Mouse (Mus musculus): ENCODE data around the gene Gm6583. TPM values are rescaled to one million over a fixed set of nuclear protein-coding genes. Genes with fewer than 3 reads are reported as not detected.
A peak's percentile ranks its signal among the peaks of the same experiment; 100 is the strongest.
"Not testable (repeated sequence)": the region's sequence is repeated elsewhere in the genome, so short reads cannot be mapped to it uniquely, and the experiment has no call there.

Gm6583 gene
- total RNA-seq, 2 experiments from 2014 or later: not detected

DNA sequence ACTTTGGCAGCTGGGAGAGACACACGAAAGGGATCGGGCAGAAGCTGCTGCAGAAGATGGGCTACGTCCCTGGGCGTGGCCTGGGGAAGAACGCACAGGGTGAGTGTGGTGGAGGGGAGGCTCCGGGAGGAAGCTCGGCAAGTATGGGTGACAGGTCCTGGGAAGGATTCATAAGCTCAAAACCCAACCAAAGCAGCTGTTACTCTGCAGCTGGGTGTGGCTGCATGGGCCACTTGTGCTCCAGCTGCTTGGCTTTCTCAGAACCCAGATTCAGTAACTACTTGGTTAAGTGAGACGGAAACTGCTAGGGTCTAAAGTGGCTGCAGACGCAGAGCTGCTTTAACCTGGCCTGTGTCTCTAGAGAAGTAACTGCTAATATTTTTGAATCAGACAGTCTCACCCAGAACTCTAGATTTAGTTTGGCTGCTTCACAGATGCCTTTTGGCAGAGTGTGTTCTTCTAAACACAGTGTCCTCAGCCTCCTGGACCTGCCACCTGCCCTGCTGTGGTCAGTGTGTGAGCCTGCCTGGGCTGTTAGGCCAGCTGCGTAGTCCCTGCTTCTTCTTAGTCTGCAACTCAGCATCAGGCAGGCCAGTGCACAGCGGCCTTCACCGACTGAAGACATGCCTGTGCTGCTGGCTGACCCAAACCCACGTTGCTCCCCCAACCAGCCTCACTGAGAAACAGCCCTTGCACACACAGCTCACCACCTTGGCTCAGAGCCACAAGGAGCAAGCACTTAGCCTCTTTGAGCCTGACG lies 25.8 kb downstream of the Gm6583 start:
- DNase-seq: no peak
- intact Hi-C loops (cut with DNase I; ENCODE audit: low total_unique reads): loop anchor here (10.0 kb wide), 1 partner anchor 95 kb away; no protein-coding TSS in a partner anchor

DNA sequence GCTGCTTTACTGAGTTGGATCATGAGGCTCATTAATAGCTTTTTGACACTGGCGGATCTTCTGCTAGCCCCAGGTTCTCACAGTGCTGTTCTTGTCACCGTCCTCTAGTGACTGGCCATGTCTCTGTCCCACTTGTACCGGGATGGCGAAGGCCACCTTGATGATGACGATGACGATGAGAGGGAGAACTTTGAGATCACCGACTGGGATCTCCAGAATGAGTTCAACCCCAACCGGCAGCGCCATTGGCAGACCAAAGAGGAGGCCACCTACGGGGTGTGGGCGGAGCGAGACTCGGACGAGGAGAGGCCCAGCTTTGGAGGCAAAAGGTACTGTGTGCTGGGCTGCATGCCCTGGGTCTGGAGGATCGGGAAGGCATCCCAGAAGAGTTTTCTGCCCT lies 28.0 kb downstream of the Gm6583 start:
- intact Hi-C loops (cut with DNase I; ENCODE audit: low total_unique reads): no loop called here

DNA sequence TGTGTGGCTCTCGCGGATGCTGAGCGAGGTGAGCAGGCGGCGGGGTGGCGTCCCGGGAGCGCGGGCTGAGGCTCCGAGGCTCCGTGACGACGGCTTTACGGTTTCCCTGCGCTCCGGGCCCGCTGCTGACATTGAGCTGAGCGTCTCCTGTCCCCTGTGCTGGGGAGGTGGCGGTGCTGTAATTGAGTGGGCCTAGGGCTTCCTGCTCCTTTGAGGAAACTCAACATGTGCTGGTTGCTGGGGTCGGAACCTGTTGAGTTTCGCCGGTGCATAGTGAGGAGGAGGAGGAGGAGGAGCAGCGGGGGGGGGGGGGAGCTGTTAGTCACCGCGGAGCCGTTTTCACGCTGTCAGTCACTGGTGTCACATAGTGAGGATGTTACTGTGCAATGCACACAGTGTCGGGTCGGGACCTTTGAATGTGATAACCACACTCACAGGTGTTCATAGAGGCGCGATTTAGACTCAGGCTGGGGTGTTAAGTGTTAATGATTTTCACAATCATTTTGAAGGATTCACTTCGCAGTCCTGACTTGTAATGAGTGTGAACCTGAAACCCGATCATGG lies 29.3 kb downstream of the Gm6583 start:
- intact Hi-C loops (cut with DNase I; ENCODE audit: low total_unique reads): no loop called here
- no peak for DNase-seq

More for the DNA sequence above, 28.0 kb downstream of the Gm6583 start:
- DNase-seq: no peak

DNA sequence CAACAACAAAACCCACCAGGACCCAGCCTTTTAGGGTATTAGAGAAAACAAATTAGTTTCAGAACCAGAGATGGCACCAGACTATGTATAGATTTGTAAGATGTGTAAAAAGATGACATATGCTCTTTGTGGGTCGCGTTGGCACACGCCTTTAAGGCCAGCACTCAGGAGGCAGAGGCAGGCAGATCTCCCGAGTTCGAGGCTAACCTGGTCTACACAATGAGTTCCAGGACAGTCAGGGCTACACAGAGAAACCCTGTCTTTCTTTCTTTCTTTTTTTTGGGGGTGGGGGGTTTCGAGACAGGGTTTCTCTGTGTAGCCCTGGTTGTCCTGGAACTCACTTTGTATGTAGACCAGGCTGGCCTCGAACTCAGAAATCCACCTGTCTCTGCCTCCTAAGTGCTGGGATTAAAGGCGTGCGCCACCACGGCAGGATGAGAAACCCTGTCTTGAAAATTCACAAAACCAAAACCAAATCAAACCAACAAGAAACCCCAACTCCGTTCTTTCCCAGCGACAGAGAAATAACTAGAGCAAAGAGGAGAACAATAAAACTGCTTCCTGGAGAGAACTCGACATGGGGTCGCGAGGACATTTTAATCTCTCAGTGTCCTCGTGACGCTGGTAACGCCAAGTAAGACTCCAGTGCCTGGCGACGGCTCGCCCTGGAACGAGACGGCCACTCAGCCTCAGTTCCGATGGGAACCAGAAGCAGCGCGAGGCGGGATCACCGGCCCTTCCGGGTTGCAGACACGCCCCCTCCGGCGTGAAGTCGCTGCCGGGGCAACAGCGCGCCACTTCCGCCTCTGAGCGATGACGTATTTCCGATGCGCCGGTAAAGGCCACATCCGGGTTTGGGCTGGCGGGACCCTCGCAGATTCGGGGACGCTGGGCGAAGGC lies 30.0 kb downstream of the Gm6583 start, which contains the start of gene Tfip11:
Gene Tfip11 (plus strand): TSS at position 813 of the 900 bp plus-strand sequence.
- DNase-seq: peak; percentile 96
- intact Hi-C loops (cut with DNase I; ENCODE audit: low total_unique reads): no loop called here

DNA sequence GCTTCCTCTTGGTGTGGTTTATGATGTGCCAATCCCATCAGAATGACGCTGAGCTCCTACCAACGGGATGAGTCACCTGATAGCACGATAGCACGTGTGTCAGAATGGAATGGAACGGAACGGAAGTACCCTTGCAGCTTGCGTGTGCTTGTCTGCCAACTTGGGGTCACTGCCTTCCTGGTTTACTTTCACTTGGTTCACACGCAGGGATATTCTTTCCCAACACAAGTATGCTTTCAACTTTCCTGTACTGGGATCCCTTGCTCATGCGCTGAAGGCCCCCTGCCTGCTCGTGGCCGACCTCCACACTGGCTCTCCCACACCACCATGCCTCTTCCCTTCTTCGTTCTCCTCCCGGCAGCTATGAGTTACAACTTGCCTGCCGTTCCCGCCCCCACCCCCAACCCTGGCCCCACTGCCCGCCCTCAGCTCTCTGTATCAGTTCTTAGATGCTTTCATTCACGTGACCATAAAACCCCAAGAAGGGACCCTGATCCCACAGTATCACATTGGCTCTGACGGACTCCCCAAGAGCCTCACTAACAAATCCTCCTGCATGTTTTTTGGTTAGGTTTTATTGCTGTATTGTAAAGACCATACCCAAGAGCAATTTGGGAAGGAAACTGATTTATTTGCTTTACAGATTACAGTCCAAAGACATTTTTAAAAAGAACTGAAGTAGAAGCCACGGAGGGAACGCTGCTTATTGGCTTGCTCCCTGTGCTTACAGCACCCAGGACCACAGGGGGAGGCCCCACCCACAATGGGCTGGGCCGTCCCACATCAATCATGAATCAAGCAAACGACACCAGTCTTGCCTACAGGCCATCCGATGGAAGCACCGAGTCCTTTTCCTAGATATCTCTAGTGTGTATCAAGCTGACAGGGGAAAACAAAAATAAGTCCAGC lies 30.9 kb downstream of the Gm6583 start:
- intact Hi-C loops (cut with DNase I; ENCODE audit: low total_unique reads): no loop called here
- peak; percentile 38 for DNase-seq

DNA sequence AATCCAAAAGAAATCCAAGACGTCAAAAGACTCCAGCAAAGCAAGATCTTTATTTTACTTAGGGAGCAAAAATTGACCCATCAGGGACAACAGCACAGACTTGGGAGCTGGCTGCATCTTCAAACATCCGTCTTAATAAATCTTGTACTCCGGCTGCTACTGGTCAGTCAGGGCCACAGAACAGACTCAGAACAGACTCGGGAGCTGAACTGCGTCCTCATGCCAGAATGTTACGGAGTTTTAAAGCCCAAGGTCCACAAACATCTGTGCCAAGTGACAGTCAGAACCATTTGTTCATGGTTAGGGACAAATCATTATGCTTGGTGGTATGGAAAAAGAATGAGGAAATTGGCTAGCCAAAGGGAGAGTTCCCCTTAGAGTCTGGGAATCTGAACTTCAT lies 32.6 kb downstream of the Gm6583 start:
- no peak for DNase-seq
- intact Hi-C loops (cut with DNase I; ENCODE audit: low total_unique reads): no loop called here

DNA sequence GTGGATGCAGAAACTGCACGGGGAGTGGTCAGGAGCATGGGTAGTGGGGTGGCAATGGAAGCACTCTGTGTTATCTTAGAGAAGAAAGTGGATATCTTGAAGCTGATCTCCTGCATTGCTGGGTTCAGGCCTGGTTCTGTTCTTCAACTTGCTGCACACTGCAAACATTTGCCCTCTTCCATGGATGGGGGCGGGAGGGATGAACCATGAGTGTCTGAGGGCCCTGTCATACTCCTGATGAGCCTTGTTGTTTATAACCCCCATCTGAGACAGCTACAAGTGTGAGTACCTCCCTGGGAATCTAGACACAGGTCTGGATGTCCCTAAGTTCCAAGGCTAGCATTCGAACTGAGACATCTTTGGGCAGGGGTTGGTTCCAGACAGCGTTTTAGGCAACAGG lies 34.5 kb downstream of the Gm6583 start:
- intact Hi-C loops (cut with DNase I; ENCODE audit: low total_unique reads): no loop called here
- no peak for DNase-seq

DNA sequence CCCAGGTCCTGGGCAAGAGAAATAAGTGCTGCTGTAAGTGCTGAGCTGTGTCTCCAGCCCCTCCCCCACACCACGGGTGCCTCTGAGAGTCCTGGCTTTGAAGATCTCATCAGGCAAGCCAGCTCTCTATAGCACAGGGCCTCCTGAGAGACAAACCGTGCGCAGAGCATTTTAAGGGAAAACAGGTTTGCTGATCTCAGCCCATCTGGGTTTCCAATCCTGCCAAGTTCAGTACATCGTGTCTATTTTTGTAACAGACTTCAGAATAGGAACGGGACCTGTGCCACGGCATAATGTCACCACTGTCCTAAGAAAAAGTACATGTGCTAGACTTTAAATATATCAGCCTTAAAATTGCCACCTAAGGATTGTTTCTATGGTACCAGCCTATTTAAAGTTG lies 34.9 kb downstream of the Gm6583 start:
- intact Hi-C loops (cut with DNase I; ENCODE audit: low total_unique reads): no loop called here
- no peak for DNase-seq

DNA sequence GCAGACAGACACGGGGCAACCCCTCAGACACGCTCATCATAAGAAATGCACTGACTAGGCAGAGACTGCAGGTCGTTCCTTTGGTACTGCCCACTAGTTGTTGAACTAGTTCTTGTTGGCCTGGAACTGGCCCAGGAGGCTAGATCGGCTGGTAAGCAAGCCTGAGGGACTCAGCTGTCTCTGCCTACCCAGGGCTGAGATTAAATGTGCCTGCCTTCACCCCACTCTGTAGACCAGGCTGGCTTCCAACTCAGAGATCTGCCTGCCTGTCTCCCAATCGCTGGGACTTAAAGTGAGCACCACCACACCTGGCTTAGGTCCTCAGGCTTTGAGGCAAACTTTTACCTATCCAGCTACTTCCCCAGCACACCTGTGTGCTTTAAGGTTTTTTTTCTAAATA lies 35.5 kb downstream of the Gm6583 start:
- intact Hi-C loops (cut with DNase I; ENCODE audit: low total_unique reads): no loop called here
- DNase-seq: no peak

DNA sequence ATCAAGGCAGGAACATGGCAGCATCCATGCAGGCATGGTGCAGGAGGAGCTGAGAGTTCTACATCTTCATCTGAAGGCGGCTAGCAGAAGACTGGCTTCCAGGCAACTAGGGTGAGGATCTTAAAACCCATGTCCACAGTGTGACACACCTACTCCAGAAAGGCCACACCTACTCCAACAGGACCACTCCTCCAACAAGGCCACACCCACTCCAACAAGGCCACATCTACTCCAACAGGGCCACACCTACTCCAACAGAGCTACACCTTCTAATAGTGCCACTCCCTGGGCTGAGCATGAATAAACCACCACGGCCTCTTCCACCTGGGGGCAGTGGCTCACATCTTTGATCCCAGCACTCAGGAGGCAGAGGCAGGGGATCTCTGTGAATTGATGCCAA lies 36.5 kb downstream of the Gm6583 start:
- DNase-seq; intact Hi-C loops (cut with DNase I; ENCODE audit: low total_unique reads): not testable (repeated sequence)

DNA sequence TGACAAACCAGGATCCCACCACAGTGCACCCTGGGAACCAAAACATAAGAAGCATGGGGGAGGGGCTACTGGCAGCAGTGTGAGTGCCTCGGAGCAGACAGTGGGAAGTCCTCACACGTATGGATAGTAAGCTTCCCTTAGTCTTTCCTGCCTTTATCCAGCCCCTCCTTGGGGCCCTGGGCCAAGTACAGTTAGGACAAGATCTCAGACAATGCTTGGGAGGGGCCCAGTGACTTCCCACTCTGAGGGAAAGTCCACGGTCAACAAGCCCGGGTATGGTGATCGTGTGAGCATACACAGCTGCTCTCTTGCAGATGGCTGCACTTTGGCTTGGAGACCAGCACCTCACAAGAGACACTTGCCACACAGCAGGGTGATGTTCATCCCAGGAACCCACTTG lies 38.5 kb downstream of the Gm6583 start:
- intact Hi-C loops (cut with DNase I; ENCODE audit: low total_unique reads): no loop called here
- no peak for DNase-seq

DNA sequence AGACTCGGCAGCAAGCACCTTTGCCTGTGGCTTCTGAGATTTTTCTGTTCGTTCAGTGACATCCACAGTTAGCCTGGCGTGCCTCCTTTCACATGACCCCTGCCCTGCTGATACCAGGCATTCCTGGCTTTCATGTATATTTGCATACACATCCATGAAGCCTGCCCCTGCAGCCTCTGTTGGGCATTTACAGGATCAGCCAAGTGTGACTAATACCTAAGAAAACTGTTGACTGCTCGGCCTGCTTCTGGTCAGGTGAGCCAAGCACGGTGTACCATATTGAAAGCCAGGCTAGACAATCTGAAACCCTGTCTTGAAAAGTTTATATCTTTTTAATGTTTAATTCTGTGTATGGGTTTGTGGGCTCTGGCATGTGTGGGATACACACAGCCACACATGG lies 39.4 kb downstream of the Gm6583 start:
- intact Hi-C loops (cut with DNase I; ENCODE audit: low total_unique reads): no loop called here
- no peak for DNase-seq

DNA sequence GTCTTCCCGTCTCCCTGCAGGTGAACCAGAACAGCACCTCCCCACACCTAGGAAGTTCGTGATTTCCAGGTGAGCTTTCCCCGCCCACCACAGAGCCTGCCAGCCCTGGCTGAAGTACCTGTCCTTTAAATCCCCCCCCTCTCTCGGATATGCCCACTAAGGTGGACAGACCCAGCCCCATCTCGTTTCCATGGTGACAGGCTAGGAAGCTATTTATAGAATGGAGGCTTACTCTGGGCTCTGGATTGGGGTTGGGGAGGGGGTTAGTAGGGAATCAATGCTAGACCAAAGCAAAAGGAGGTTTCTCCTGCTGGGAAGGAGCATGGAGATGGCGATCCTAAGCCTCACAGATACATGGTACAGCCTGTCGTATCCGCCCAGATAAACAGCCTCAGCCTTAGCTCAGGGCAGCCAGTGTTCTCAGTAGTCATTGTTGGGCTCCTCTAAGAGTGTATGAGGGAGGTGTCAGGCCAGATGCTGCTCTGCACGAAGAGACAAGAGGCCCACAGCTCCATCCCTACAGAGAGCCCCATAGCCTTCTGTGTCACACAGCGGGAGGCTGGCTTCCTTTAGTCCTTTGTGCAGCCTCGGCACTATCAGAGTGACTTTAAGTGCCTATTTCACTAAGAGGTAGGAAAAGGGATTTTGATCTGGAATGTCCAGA lies 42.5 kb downstream of the Gm6583 start:
- no peak for DNase-seq
- intact Hi-C loops (cut with DNase I; ENCODE audit: low total_unique reads): no loop called here

DNA sequence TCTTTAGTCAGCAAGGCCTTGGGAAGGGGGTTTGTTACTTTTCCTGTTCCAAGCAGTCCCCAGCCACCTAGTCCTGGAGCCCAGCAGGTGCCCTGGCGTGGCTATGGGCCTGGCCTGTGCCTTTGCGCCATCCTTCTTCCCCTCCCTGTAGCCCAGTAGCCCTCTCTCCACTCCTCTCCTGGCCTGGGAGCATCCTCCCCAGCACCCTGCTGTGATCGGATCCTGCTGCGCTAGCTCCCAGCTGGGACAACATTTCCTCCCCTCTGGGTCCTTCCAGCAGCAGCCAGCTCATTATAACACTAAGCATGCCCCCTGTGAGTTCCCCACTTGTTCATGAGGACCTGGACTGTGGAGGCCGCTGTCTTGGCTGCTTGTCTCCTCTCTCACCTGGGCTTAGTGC lies 50.0 kb downstream of the Gm6583 start:
- no peak for DNase-seq
- intact Hi-C loops (cut with DNase I; ENCODE audit: low total_unique reads): no loop called here

Other genes starting within 250 kb of the Gm6583 start
- gene Cryba4, start 103.5 kb downstream of the Gm6583 start, total RNA-seq (2021): under 1 TPM; 0.42 to 0.68 TPM
- 1 to 10 TPM; 1.9 to 2.0 TPM for gene Crybb1, start 100.2 kb downstream of the Gm6583 start, total RNA-seq (2021)
- gene Tpst2, start 79.3 kb downstream of the Gm6583 start, total RNA-seq (2021): 10 to 100 TPM; 17.4 to 23.4 TPM
- 10 to 100 TPM; 12.0 to 13.2 TPM for gene Tfip11, start 29.7 kb downstream of the Gm6583 start, total RNA-seq (2021)
- gene Srrd, start 13.0 kb downstream of the Gm6583 start, total RNA-seq (2021): 1 to 10 TPM; 3.2 to 3.3 TPM
- gene Hps4, start 12.9 kb downstream of the Gm6583 start, total RNA-seq (2021): 1 to 10 TPM; 4.8 to 6.9 TPM
- 1 to 10 TPM in 1 of 2 experiments, under 1 TPM in 1; 0.33 to 1.0 TPM for gene Asphd2, start 38.8 kb upstream of the Gm6583 start, total RNA-seq (2021)
- not detected for gene Gm6588, start 93.4 kb upstream of the Gm6583 start, total RNA-seq (2021)
- under 1 TPM; 0.16 to 0.24 TPM for gene Sez6l, start 221.2 kb upstream of the Gm6583 start, total RNA-seq (2021)